Comparison of ENCODE assay signal across 9 mouse cellular contexts in the genomic region with DNA sequence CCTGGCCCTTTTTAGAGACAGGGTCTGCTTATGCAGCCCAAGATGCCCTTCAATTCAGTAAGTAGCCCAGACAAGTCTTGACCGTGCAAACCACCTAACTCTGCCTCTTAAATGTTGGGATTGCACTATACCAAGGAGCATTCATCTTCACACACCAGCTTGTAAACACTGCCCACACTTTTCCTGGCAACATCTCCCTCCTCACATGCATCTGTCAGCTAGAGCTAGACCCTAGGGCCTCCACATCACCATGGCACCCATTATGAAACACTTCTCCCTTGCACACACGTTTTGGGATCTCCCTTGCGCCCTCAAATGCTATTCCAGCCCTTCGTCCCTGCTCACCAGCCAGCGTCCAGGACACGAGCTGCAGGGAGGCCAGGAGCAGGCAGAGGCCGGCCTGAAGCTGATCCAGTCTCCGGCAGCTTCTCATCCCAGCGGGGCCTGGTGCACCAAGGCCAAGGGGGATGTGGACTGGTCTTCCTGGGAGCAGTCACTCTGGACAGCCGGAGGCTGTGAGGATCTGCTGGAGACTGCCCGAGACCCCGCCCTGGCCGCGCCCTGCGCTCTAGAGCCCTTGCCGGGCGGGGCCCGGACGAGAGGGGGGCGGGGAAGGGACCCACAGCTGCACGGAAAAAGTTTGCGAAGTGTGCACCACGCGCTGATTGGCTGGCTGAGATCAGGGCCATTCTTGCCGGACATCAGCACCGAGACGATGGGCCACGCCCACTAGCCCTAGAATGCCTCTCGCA. TPM values are rescaled to one million over a fixed set of nuclear protein-coding genes. Genes with fewer than 3 reads are reported as not detected.
A peak's percentile ranks its signal among the peaks of the same experiment; 100 is the strongest.
DNase-seq lines count a peak whose midpoint lies in the region; ATAC-seq and TF ChIP-seq lines count a peak whose summit lies in the region.
"Had no signal": no experiment of that assay in that cellular context is flagged by ENCODE, and none has a peak within 500 bp of the region (broad histone marks: within the 10 kb centered on the region; RNA-seq: fewer than 3 reads in every experiment).

Col5a3 (minus strand) TSS at position 547 of the 752 bp plus-strand sequence.

- peak within 1 kb of the TSS; percentile 23; the same call in 1 of the 2 replicates for H3K9ac ChIP-seq in hindbrain, embryonic 12.5 days
- H3K9ac ChIP-seq in liver, embryonic 11.5 days (ENCODE audit: low read depth, low read length): no peak within 1 kb of the TSS
- 0 out of 2 replicates have a peak within 1 kb of the TSS, but pooled peaks have one; percentile 22 for H3K9ac ChIP-seq in neural tube, embryonic 13.5 days

- H3K36me3 ChIP-seq in C2C12 (ENCODE audit: control insufficient read depth, insufficient read depth): no peaks in the 10 kb centered on the region
- no peaks in the 10 kb centered on the region for H3K36me3 ChIP-seq in hindbrain, embryonic 12.5 days
- H3K36me3 ChIP-seq in liver, embryonic 11.5 days (ENCODE audit: control insufficient read depth, insufficient read depth, low read length): no peaks in the 10 kb centered on the region
- H3K36me3 ChIP-seq in neural tube, embryonic 13.5 days: no peaks in the 10 kb centered on the region

- no peaks in the 10 kb centered on the region for H3K27me3 ChIP-seq in C2C12 (ENCODE audit: control insufficient read depth, insufficient read depth, insufficient read length)
- peaks cover 5% of the 10 kb centered on the region; the same call in 1 of the 2 replicates for H3K27me3 ChIP-seq in hindbrain, embryonic 12.5 days
- H3K27me3 ChIP-seq in liver, embryonic 11.5 days (replicated peaks; ENCODE audit: control insufficient read depth, insufficient read depth, low read length): peaks cover 19% of the 10 kb centered on the region
- peaks cover 37% of the 10 kb centered on the region for H3K27me3 ChIP-seq in neural tube, embryonic 13.5 days

- intact Hi-C loops in gastrocnemius, adult 2 months (cut with DNase I): no loop called here

- H3K4me1 ChIP-seq in hindbrain, embryonic 12.5 days: peaks cover 6% of the 10 kb centered on the region
- H3K4me1 ChIP-seq in liver, embryonic 11.5 days (replicated peaks; ENCODE audit: control insufficient read depth, insufficient read depth, low read length): peaks cover 6% of the 10 kb centered on the region
- peaks cover 11% of the 10 kb centered on the region for H3K4me1 ChIP-seq in neural tube, embryonic 13.5 days (replicated peaks)

- no peaks in the 10 kb centered on the region for H3K79me3 ChIP-seq in C2C12 (ENCODE audit: low read depth)

- H3K4me3 ChIP-seq in C2C12 (ENCODE audit: insufficient read depth, poor library complexity, severe bottlenecking): no peak within 1 kb of the TSS
- H3K4me3 ChIP-seq in gastrocnemius, adult 2 months: peak within 1 kb of the TSS; percentile 76
- H3K4me3 ChIP-seq in hindbrain, embryonic 12.5 days: peak within 1 kb of the TSS; percentile 25
- H3K4me3 ChIP-seq in liver, embryonic 11.5 days (ENCODE audit: low read depth, low read length): no peak within 1 kb of the TSS
- H3K4me3 ChIP-seq in neural tube, embryonic 13.5 days: peak within 1 kb of the TSS; percentile 9; the same call in 1 of the 2 replicates

- peak; percentile 52; the same call in 1 of the 2 replicates for ATAC-seq in hindbrain, embryonic 12.5 days (ENCODE audit: low FRiP score)
- peak; percentile 41; the same call in 1 of the 2 replicates for ATAC-seq in liver, embryonic 11.5 days (replicated peaks; ENCODE audit: low FRiP score)
- no peak; the same call in 1 of the 2 replicates for ATAC-seq in neural tube, embryonic 13.5 days (ENCODE audit: low read depth)

- no peak for TF ChIP-seq CTCF in C2C12 (IDR thresholded peaks at IDR 0.05; ENCODE audit: control insufficient read depth, insufficient read depth, insufficient read length)
- no peak for TF ChIP-seq CTCF in gastrocnemius, adult 2 months (IDR thresholded peaks at IDR 0.05)

- WGBS in hindbrain, embryonic 12.5 days: 5% methylated on average over 28 of the region's 29 CpGs
- WGBS in liver, embryonic 11.5 days: 8% methylated on average over 29 of the region's 29 CpGs
- 3% methylated on average over 29 of the region's 29 CpGs for WGBS in neural tube, embryonic 13.5 days

- H3K27ac ChIP-seq in gastrocnemius, adult 2 months: peak within 1 kb of the TSS; percentile 79
- H3K27ac ChIP-seq in hindbrain, embryonic 12.5 days: no peak within 1 kb of the TSS
- no peak within 1 kb of the TSS for H3K27ac ChIP-seq in liver, embryonic 11.5 days (ENCODE audit: low read depth, low read length)
- H3K27ac ChIP-seq in neural tube, embryonic 13.5 days (replicated peaks): no peak within 1 kb of the TSS
- H3K27ac ChIP-seq: macrophage had no signal

- DNase-seq in adrenal gland, postnatal 4 days (ENCODE audit: low spot score in 2 of 2): peak; percentile 48 to 55
- DNase-seq in gastrocnemius, adult 2 months: peak; percentile 91
- DNase-seq in liver, embryonic 11.5 days (ENCODE audit: low spot score): peak; percentile 44
- DNase-seq in cerebellum, adult 9-10 months: no peak
- DNase-seq in thymus, postnatal 25 days: no peak

- H3K9me3 ChIP-seq in hindbrain, embryonic 12.5 days (replicated peaks): no peaks in the 10 kb centered on the region
- H3K9me3 ChIP-seq in liver, embryonic 11.5 days (ENCODE audit: control insufficient read depth, low read length): no peaks in the 10 kb centered on the region
- no peaks in the 10 kb centered on the region for H3K9me3 ChIP-seq in neural tube, embryonic 13.5 days

- peak within 1 kb of the TSS; percentile 63 for H3ac ChIP-seq in C2C12 (ENCODE audit: control insufficient read depth, insufficient read length, low read depth)

- H3K4me2 ChIP-seq in hindbrain, embryonic 12.5 days (replicated peaks): peak within 1 kb of the TSS; percentile 49
- peak within 1 kb of the TSS; percentile 45 for H3K4me2 ChIP-seq in liver, embryonic 11.5 days
- H3K4me2 ChIP-seq in neural tube, embryonic 13.5 days: peak within 1 kb of the TSS; percentile 49

- no peaks in the 10 kb centered on the region for H3K79me2 ChIP-seq in C2C12 (ENCODE audit: control insufficient read depth, insufficient read depth)

TF ChIP-seq in C2C12, 6 proteins besides CTCF, POLR2A, EP300 and RAD21:
- no peak for TF ChIP-seq MYOG (IDR thresholded peaks at IDR 0.05; ENCODE audit: control insufficient read depth, extremely low read depth, insufficient read length)
- peak; percentile 3 for TF ChIP-seq MYOD1 (IDR thresholded peaks at IDR 0.05; ENCODE audit: control insufficient read depth, insufficient read length, low read depth)
- TF ChIP-seq CEBPB (IDR thresholded peaks at IDR 0.05; ENCODE audit: low read depth): no peak

RNA-seq across cellular contexts. Expression of gene Col5a3, which starts in this region (rescaled TPM):
- 1.3 TPM for polyA plus RNA-seq in C2C12 (2012; fragmentation: generic; extraction: Trizol)
- 100 to 1,000 TPM; 233 TPM for total RNA-seq in adrenal gland, postnatal 4 days (2021)
- 10 to 100 TPM; 12.8 to 22.5 TPM for total RNA-seq in gastrocnemius, adult 2 months (2021)
- 1.5 and 2.0 TPM in 2 replicates for polyA plus RNA-seq in hindbrain, embryonic 12.5 days (2016; fragmentation: Nextera tagmentation; extraction: Ambion mirVana)
- 0.05 TPM in 2 replicates for polyA plus RNA-seq in liver, embryonic 11.5 days (2014; fragmentation: Nextera tagmentation; extraction: Ambion mirVana)
- polyA plus RNA-seq in neural tube, embryonic 13.5 days (2015; fragmentation: Nextera tagmentation; extraction: Ambion mirVana): 0.45 and 0.59 TPM in 2 replicates
- polyA plus RNA-seq: macrophage had no signal

Comparison
In these comparisons a context has a peak if more than half of its experiments do, and no peak if none do; other contexts are left out.
1. RNA of gene Col5a3 (total RNA-seq): 233 TPM in adrenal gland, postnatal 4 days; 12.8 to 22.5 TPM in gastrocnemius, adult 2 months; every median in the first group is over 4 times any median in the second.
2. Peak in DNase-seq, ATAC-seq and H3K4me2 ChIP-seq in liver, embryonic 11.5 days; RNA of the gene not detected or under 1 TPM.
3. H3K4me3 ChIP-seq: peak in gastrocnemius, adult 2 months (single experiment), hindbrain, embryonic 12.5 days (single experiment) and neural tube, embryonic 13.5 days (single experiment); none in C2C12 (single experiment) and liver, embryonic 11.5 days (single experiment).
4. DNase-seq: peak in adrenal gland, postnatal 4 days (2 of 2) and gastrocnemius, adult 2 months (single experiment); none in cerebellum, adult 9-10 months (single experiment) and thymus, postnatal 25 days (single experiment).
5. Peak in every context shown above with its lines, with median percentiles within 50 percentile points of each other: H3K4me2 ChIP-seq.